Mouse (Mus musculus): ENCODE data around the gene Slc22a19.
"Not testable (repeated sequence)": the region's sequence is repeated elsewhere in the genome, so short reads cannot be mapped to it uniquely, and the experiment has no call there.

Gene Slc22a19
- long read RNA-seq, experiment 1, result 0 reads
- long read RNA-seq, experiment 2, result 0 reads

DNA sequence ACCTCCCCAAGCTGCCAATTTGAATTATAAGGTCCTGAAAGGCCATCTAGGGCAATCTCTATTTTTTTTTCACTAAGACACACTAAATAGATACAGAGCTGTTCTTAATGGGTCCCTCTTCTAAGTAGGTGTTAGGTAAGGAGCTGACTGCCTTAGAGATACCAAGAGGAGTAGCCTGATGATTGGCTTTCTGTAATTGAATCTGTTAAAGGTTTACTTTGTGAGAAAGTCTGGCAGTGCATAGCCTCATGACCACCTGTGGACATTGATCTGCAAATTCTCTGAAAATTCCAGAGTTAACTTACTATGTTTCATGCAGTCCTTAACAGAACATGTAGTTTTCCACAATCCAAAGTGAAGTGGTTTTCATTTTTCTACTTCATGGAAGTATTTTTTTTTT, at the start of gene Slc22a19:
Slc22a19 (minus strand) TSS at position 163 of the 400 bp plus-strand sequence.
- intact Hi-C loops (cut with DNase I), result no loop called here

DNA sequence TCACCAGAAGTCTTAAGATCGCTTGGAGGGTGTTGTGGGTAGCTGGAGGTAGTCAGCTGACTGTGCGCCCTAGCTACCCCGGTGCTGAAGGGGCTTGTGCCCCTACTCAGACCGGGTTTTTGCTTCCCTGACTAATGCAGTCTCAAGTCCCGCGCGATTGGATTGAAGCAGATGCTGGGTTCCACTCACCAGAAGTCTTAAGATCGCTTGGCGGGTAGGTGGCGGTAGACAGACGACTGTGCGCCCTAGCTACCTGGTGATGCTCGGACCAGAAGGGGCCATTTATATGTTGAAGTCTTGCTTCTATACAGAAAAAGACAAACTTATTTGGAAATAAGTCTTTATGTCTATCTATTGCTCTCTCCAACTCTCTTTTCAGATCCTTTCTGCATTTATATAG, 42.3 kb upstream of the Slc22a19 start:
- intact Hi-C loops (cut with DNase I), result not testable (repeated sequence)

DNA sequence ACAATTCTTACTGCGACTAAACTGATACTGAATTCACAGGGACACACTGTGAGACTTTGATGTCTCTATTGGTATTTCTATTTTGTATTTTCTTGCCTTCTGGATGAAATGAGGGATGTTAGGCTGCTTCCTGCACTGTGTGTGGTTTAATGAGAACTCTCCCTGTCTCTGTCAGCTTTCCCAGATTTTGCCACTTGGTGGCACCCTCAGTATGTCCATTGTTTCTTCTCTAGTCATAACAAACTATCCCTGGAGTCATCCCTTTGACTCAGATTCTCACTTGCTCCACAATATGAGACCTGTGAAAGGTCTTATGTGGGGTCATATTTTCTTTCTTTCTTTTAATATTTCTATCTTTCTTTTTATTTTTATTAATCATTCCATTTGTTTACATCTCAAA, 18.4 kb upstream of the Slc22a19 start:
- intact Hi-C loops (cut with DNase I), result no loop called here

DNA sequence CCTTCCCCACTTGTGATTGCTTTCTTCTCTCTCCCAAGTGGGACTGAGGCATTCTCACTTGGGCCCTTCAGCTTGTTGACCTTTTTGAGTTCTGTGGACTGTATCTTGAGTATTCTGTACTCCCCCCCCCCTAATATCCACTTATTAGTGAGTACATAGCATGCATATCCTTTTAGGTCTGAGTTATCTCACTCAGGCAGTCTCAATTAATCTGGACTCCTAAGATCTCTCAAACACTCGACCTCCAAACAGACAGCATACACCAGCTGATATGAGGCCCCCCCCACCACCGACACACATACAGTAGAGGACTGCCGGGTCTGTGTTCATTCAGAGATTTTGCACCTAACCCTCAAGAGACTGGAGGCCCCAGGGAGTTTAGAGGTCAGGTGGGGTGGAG, 18.0 kb downstream of the Slc22a19 start:
- intact Hi-C loops (cut with DNase I), result not testable (repeated sequence)

DNA sequence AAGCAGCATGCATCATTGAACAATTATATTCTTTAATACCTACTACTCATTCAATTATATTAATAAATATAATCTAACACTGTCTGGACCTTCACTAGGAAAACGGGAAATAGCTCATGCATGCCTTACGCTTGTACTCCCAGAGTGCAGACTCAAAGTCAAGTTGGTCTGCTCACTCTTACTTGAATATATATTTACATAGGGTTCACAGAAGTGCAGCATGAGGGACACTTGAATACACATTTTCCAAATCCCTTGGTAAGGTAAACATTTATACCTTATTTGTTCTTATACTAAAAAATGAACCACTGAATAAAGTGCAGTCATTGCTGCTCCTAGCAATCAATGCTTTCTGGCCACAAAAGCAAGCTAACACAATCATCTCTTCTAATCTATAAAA, 19.9 kb downstream of the Slc22a19 start:
- intact Hi-C loops (cut with DNase I), result no loop called here

DNA sequence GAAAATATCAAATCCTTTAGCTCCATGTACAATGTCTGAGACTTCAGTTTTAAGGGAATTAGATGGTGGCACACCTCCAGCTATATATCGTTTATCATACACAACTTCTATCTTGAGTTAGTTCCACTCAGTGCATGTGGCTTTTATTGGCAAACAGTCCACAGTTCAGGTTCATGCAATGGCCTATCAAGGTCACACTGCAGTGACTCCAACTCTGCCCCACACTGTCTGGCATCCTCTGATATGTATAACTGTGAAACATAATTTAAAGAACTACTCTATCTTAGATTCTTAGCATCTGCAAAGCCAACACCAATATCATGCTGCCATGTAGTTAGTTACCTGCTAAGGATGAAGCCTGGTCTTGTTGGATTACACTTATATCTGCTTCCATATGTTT, 23.1 kb downstream of the Slc22a19 start:
- intact Hi-C loops (cut with DNase I), result no loop called here

DNA sequence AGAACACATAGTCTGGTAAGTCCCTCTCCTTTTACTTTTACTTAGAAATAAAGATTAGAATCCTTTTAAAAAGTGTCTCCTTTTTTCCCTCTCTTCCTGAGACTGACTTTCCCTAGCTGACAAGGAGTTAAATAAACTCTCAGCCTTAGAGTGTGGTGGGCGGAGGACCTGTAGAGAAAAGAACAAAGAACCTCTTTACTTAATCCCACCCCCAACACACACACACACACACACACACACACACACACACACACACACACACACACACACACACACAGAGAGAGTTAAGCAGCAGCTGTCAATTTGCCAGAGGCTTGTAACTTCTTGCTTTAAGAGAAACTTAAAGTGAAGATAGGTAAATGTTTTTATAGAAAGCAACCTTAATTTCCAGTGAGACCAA, 39.1 kb downstream of the Slc22a19 start:
- intact Hi-C loops (cut with DNase I), result no loop called here

DNA sequence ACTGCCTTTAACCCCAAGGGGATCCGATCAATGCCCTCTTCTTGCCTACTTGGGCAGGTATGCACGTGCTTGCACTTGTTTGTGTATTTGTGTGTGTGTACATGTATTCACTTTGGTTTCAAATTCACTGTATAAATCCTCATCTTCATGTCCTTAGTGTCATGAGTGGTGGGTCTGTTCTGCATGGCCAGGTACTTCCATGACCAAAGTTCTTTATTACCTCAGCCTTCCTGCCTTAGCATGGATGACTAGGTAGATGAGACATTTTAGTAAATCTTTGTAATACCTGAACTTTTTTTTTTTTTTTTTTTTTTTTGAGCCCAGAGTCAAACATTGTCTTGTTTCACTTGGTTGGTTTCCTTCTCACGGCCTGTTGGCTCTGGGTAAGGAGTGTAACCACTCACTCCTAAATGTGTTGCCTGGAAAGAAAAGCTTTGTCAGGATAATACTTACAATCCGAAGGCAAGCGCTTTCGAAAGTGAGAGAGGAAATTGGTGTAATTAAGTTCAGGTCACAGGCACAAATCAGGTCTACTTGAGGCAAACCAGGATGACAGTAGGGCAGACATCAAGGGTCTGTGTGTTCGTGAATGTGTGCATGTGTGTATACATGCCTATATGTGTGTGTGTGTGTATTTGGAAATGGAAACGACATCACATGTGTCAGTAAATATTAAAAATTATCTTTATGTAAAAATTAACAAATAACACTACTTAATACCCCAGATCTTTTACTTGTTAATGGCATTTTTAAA, 62.0 kb downstream of the Slc22a19 start:
- intact Hi-C loops (cut with DNase I), result no loop called here

DNA sequence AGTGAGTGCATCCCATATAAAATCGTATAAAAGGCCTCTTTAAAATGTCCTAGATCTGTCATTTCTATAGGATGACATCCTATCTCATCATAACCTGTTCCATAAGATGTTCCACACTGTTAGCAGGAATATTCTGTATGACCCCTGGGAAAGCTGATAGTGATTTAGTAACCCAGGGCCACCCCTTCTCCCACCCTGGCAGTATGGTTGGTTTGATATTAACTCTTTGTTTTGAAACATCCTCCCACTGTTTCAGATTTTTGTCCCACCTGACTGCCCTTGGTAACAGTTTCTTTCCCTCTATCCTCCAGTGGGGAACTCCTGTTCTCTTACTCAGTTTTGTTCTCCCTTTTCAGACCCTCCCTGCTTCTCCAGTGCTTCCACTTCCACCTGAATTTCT, 77.3 kb downstream of the Slc22a19 start:
- intact Hi-C loops (cut with DNase I), result no loop called here

DNA sequence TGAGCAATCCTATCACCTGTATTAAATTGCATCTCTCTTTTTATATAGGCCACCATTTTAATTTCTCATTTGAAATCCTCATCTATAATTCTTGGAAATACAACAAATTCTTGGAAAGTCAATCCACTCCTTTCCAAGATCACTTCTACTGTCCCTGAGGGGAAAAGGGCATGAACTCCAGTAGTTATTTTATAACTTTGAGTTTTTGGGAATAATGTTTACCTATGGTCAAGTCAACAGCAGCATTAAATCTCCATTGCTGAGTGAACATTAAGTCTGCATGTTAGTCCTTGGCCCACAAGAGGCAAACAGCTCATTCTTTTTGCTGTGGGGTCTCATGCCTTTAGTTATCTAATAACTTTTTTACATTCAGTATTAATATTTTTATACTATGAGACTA, 78.1 kb downstream of the Slc22a19 start:
- intact Hi-C loops (cut with DNase I), result no loop called here

Data from adrenal gland (tissue).